Mouse (Mus musculus): ENCODE measurements at regions not wholly inside any gene's neighbourhood (a gene's known extent, or its start where the extent isn't known, plus 50 kb on each side); places are given as distances from the start of the nearest gene placed in this dataset.

- no peak for TF ChIP-seq CTCF (conservative IDR thresholded peaks at IDR 0.05; ENCODE audit: low read length)
- TF ChIP-seq POU5F1 (IDR thresholded peaks at IDR 0.05; ENCODE audit: borderline replicate concordance, low read length) = no peak
- TF ChIP-seq NANOG (IDR thresholded peaks at IDR 0.05; ENCODE audit: borderline replicate concordance, low read length) = no peak
Observed at GRCm38 (mm10) chr14:110271270-110271669, 483.7 kb downstream of the Slitrk6 start.

All from E14TG2a.4 (cell line).